Mouse (Mus musculus) stomach, embryonic 14.5 days (tissue): ENCODE results near the gene Gm20388. TPM values are rescaled to one million over a fixed set of nuclear protein-coding genes. Genes with fewer than 3 reads are reported as not detected.

Experiments
- ATAC-seq: fragments of 200-750 bp; cut with Nextera tagmentation; 2 replicates; pipeline ENCODE4 v1.8.0; 2017; ENCODE audit warnings: low read depth, moderate TSS enrichment; ENCODE audit not compliant: insufficient number of reproducible peaks, insufficient read depth, low FRiP score
- H3K27ac ChIP-seq: fragments of 300-500 bp; sonication (generic); 2 replicates; pipeline ENCODE4 v1.5.1; 2014; ENCODE audit warnings: mild to moderate bottlenecking, low read length, moderate library complexity, mixed read lengths
- H3K27me3 ChIP-seq: fragments of 300-500 bp; sonication (generic); 2 replicates; pipeline ENCODE4 v1.6.1; 2014; ENCODE audit warnings: low read length, control low read depth, mixed read lengths; ENCODE audit not compliant: control insufficient read depth, insufficient read depth
- H3K36me3 ChIP-seq: fragments of 300-500 bp; sonication (generic); 2 replicates; pipeline ENCODE4 v1.6.1; 2014; ENCODE audit warnings: mild to moderate bottlenecking, control low read depth, low read length, moderate library complexity, mixed read lengths; ENCODE audit not compliant: control insufficient read depth, insufficient read depth
- H3K4me1 ChIP-seq: fragments of 300-500 bp; sonication (generic); 2 replicates; pipeline ENCODE4 v1.6.1; 2014; ENCODE audit warnings: low read length, control low read depth, mixed read lengths; ENCODE audit not compliant: control insufficient read depth, insufficient read depth
- H3K4me2 ChIP-seq: fragments of 300-500 bp; sonication (generic); replicated peaks from 2 replicates; pipeline ENCODE4 v1.6.1; 2014; ENCODE audit warnings: low read depth, low read length, control low read depth
- H3K4me3 ChIP-seq: fragments of 300-500 bp; sonication (generic); 2 replicates; pipeline ENCODE4 v1.5.1; 2014; ENCODE audit warnings: low read depth, low read length, control low read depth
- H3K9ac ChIP-seq: fragments of 300-500 bp; sonication (generic); replicated peaks from 2 replicates; pipeline ENCODE4 v1.6.1; 2014; ENCODE audit warnings: low read depth, mild to moderate bottlenecking, control low read depth, low read length, moderate library complexity, mixed read lengths
- H3K9me3 ChIP-seq: fragments of 300-500 bp; sonication (generic); 2 replicates; pipeline ENCODE4 v1.6.1; 2016; ENCODE audit warnings: low read depth, low read length, control low read depth; ENCODE audit not compliant: control insufficient read depth
- WGBS: fragments of 180-500 bp; shearing (Covaris S2); extraction: QIAGEN DNeasy Blood & Tissue Kit; methylation state at CpG from one replicate; pipeline ENCODE4 v1.1.7; 2014; 5-methylcytosine and 5-hydroxymethylcytosine counted together
- polyA plus RNA-seq: library from polyadenylated mRNA; unstranded; fragments of >200 nt; fragmentation: Nextera tagmentation; extraction: Ambion mirVana; gene quantifications from 2 replicates; pipeline ENCODE4 v1.2.1, GENCODE M21; 2014

Gene Gm20388
- polyA plus RNA-seq, 1 experiment from 2014 or later: 11.4 TPM

DNA sequence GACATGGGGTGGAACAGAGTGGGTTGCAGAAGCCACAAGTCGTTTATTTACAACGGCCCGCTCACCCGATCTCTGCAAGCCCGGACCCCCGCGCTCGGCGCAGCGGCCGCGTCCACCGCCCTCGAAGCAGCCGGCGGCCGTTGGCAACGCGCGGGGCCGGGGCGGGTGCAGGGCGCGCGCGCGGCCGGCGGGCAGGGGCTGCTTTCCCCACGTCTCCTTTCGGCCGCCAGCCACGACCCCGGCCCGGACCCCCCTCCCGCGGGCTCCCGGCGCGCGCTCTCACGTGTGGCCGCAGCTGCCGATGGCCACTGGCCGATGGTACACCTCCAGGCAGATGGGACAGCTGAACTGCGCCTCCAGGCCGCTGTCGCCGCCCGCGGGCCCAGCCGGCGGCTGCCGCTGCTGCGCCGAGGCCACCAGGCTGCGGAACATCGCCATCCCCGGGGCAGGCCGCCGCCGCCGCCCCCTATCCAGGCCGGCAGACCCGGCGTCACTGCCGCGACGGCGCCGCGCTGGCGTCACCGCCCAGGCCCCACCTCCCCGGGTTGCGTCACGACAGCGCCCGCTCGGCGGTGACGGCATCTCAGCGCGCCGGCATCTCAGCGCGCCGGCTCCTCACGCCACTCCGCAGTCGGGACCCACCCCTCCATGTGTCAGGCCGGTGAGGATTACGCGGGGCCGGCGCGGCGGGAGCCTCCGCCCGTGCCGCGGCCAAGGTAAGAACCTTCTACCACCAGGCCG is 2565.1 kb downstream of the Gm20388 start, which contains the start of the genes Rnf166 and Ctu2:
Gene Rnf166 (minus strand): TSS at position 485 of the 741 bp plus-strand sequence.
Gene Ctu2 (plus strand): TSS at position 564 of the 741 bp plus-strand sequence.
- WGBS: under 1% methylated on average over 97 of the region's 103 CpGs

DNA sequence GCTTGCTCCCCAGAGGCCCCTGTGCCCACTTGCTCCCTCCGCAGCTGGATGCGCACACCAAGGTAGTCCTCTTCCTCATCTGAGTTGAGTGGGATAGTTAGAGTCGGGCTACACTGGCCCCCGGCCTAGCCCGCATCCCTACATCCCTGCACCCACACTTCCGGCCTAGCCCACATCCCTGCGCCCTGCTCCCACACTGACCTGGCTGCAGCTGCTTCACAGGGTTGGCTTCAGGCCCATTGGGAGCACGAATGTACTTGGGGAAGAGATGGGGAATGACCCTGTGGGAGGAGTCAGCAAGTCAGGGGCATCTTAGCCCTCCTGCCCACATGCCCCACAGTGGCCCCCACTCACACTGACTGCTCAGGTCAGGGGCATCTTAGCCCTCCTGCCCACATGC is 2571.8 kb downstream of the Gm20388 start:
- no peak overlapping the region for H3K9ac ChIP-seq
- H3K27me3 ChIP-seq: no peaks in the 10 kb centered on the region
- no peak overlapping the region for H3K4me3 ChIP-seq
- no peak overlapping the region for H3K27ac ChIP-seq
- no peaks in the 10 kb centered on the region for H3K9me3 ChIP-seq
- ATAC-seq: no peak
- peaks cover 72% of the 10 kb centered on the region for H3K36me3 ChIP-seq
- H3K4me1 ChIP-seq: no peaks in the 10 kb centered on the region
- H3K4me2 ChIP-seq: no peak overlapping the region
- WGBS: 93% methylated on average over 8 of the region's 8 CpGs

More for the DNA sequence above, 2565.1 kb downstream of the Gm20388 start, which contains the start of the genes Rnf166 and Ctu2:
- H3K27me3 ChIP-seq: no peaks in the 10 kb centered on the region
- peak within 1 kb of the TSS; percentile 8; the same call in 1 of the 2 replicates for H3K27ac ChIP-seq
- peak; percentile 92 for ATAC-seq
- H3K4me1 ChIP-seq: peaks cover 9% of the 10 kb centered on the region
- peak within 1 kb of the TSS; percentile 83 for H3K4me2 ChIP-seq
- H3K4me3 ChIP-seq: peak within 1 kb of the TSS; percentile 59
- no peaks in the 10 kb centered on the region for H3K9me3 ChIP-seq
- peak within 1 kb of the TSS; percentile 58 for H3K9ac ChIP-seq
- H3K36me3 ChIP-seq: peaks cover 19% of the 10 kb centered on the region

- H3K27ac ChIP-seq: no peak overlapping the region
- H3K27me3 ChIP-seq: no peaks in the 10 kb centered on the region
- no peaks in the 10 kb centered on the region for H3K9me3 ChIP-seq
- ATAC-seq: no peak
- H3K9ac ChIP-seq: no peak overlapping the region
- no peaks in the 10 kb centered on the region for H3K4me1 ChIP-seq
- H3K4me2 ChIP-seq: no peak overlapping the region
- peaks cover 71% of the 10 kb centered on the region for H3K36me3 ChIP-seq
- H3K4me3 ChIP-seq: no peak overlapping the region
- WGBS: 93% methylated on average over 7 of the region's 7 CpGs
Measured at GRCm38 (mm10) chr8:122483877-122484276, 2573.2 kb downstream of the Gm20388 start.

GRCm38 (mm10) chr8:122484831-122485230 is 2574.2 kb downstream of the Gm20388 start:
- H3K4me2 ChIP-seq: no peak overlapping the region
- no peaks in the 10 kb centered on the region for H3K27me3 ChIP-seq
- H3K27ac ChIP-seq: no peak overlapping the region
- H3K36me3 ChIP-seq: peaks cover 72% of the 10 kb centered on the region
- H3K4me1 ChIP-seq: no peaks in the 10 kb centered on the region
- no peak overlapping the region for H3K4me3 ChIP-seq
- H3K9me3 ChIP-seq: no peaks in the 10 kb centered on the region
- ATAC-seq: no peak
- 89% methylated on average over 12 of the region's 12 CpGs for WGBS
- no peak overlapping the region for H3K9ac ChIP-seq

DNA sequence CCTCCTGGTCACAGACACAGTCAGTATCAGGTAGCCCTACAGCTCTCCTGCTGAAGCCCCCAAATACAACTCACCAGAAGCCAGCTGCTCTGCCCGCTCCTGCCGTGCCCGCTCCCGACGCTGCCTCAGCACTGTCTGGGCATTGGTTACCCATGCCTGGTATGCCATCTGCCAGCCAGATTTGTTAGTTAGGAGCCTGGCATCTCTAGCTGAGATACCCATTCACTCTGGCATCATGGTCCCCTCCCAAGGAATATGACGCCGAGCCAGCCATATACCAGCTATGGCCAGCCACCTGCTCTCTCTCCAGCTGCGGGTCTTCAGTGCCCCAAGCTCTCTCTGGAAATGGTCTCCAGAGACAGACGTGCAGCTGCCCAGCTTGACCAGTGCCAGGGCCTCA is 2577.7 kb downstream of the Gm20388 start:
- Histone ChIP-seq H3K4me2 (no peak overlapping the region), H3K9me3 (no peaks in the 10 kb centered on the region), H3K4me3 (no peak overlapping the region), H3K36me3 (peaks cover 67% of the 10 kb centered on the region), H3K4me1 (no peaks in the 10 kb centered on the region), H3K27ac (no peak overlapping the region), H3K27me3 (no peaks in the 10 kb centered on the region), H3K9ac (no peak overlapping the region)
- WGBS: 94% methylated on average over 9 of the region's 9 CpGs
- no peak for ATAC-seq

GRCm38 (mm10) chr8:122497016-122497734 is 2586.5 kb downstream of the Gm20388 start:
- Histone ChIP-seq H3K36me3 (peaks cover 66% of the 10 kb centered on the region), H3K9ac (no peak overlapping the region), H3K27ac (0 out of 2 replicates have a peak overlapping the region, but pooled peaks have one; percentile 2), H3K4me2 (no peak overlapping the region), H3K4me1 (no peaks in the 10 kb centered on the region), H3K9me3 (no peaks in the 10 kb centered on the region), H3K27me3 (no peaks in the 10 kb centered on the region), H3K4me3 (no peak overlapping the region)
- no peak for ATAC-seq
- WGBS: 87% methylated on average over 12 of the region's 12 CpGs

DNA sequence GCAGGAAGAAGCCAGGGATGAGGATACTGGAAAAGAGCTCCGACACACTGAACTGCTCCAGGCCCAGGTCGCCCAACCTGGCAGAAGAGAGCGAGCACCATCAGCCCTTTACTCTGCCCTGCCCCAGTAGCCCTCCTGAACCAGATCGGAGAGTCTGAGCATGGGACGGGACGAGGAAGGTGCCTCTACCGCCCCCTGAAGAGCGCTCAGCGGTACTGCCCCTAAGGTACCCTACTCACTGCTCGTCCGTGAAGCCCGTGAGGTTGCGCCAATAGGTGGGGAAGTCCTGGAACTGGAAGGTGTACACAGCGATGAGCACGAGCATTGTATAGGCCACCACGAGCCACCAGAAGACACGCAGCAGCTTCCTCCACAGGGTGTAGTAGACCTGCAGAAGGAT is 2587.3 kb downstream of the Gm20388 start:
- H3K27ac ChIP-seq: 0 out of 2 replicates have a peak overlapping the region, but pooled peaks have one; percentile 2
- no peak overlapping the region for H3K4me2 ChIP-seq
- WGBS: 73% methylated on average over 17 of the region's 17 CpGs
- no peak overlapping the region for H3K4me3 ChIP-seq
- H3K9ac ChIP-seq: no peak overlapping the region
- H3K27me3 ChIP-seq: no peaks in the 10 kb centered on the region
- peak; percentile 30; the same call in 1 of the 2 replicates for ATAC-seq
- H3K4me1 ChIP-seq: no peaks in the 10 kb centered on the region
- H3K36me3 ChIP-seq: peaks cover 58% of the 10 kb centered on the region
- no peaks in the 10 kb centered on the region for H3K9me3 ChIP-seq

DNA sequence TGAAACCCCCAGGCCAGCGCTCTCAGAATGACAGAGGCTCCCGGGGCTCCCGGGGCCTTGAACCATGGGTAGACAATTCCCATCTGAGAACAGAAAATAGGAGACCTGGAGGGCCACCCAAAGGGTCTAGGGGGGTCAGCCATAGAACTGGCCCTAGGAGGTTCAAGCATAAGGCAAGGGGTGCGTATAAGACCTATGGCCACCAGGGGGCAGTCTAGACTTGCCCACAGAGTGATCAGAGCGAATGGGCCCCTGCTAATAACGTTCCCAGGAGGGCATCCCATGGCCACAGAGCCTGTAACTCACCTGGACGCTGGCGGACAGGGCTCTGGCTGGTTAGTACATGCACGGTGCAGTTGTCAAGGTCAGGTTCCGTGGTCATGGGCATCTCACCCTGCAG is 2590.2 kb downstream of the Gm20388 start:
- WGBS: 31% methylated on average over 10 of the region's 10 CpGs
- H3K36me3 ChIP-seq: peaks cover 36% of the 10 kb centered on the region
- no peak overlapping the region for H3K4me2 ChIP-seq
- no peak overlapping the region for H3K27ac ChIP-seq
- H3K9me3 ChIP-seq: no peaks in the 10 kb centered on the region
- no peaks in the 10 kb centered on the region for H3K4me1 ChIP-seq
- H3K27me3 ChIP-seq: no peaks in the 10 kb centered on the region
- no peak overlapping the region for H3K4me3 ChIP-seq
- H3K9ac ChIP-seq: no peak overlapping the region
- peak; percentile 54; the same call in 1 of the 2 replicates for ATAC-seq
